Mouse (Mus musculus) liver, embryonic 14.5 days (tissue): Measurements from ENCODE around the gene Igsf21.

Experiments
- CTCF ChIP-seq: IDR thresholded peaks from 2 replicates; pipeline ENCODE4 v1.5.1; 2016; ENCODE audit warnings: antibody characterized with exemption, low read depth, control low read depth
- EP300 ChIP-seq: IDR thresholded peaks from 2 replicates; pipeline ENCODE4 v1.6.1; 2016; ENCODE audit warnings: antibody characterized with exemption, low read depth

- no peak for TF ChIP-seq CTCF
- TF ChIP-seq EP300, result no peak
Observed at GRCm38 (mm10) chr4:140215205-140215604, 31.4 kb downstream of the Igsf21 start.
